Mouse (Mus musculus) midbrain, postnatal 0 days (tissue): ENCODE data around the gene Chil1. TPM values are rescaled to one million over a fixed set of nuclear protein-coding genes. Genes with fewer than 3 reads are reported as not detected.
A peak's percentile ranks its signal among the peaks of the same experiment; 100 is the strongest.

Experiments
- ATAC-seq: fragments of 200-750 bp; cut with Nextera tagmentation; 2 replicates; pipeline ENCODE4 v1.8.0; 2017; ENCODE audit warnings: moderate number of reproducible peaks, mild to moderate bottlenecking, moderate TSS enrichment, moderate library complexity; ENCODE audit not compliant: low FRiP score
- DNase-seq: peaks from one replicate; pipeline ENCODE4 v3.0.0-alpha.2; 2015; ENCODE audit warnings: low spot score
- H3K27ac ChIP-seq: fragments of 300-500 bp; sonication (generic); 2 replicates; pipeline ENCODE4 v1.5.1; 2014; ENCODE audit warnings: low read depth, mild to moderate bottlenecking, low read length, mixed read lengths
- H3K27me3 ChIP-seq: fragments of 300-500 bp; sonication (generic); 2 replicates; pipeline ENCODE4 v1.6.1; 2014; ENCODE audit warnings: low read length, control low read depth, mixed read lengths; ENCODE audit not compliant: insufficient read depth
- H3K36me3 ChIP-seq: fragments of 300-500 bp; sonication (generic); 2 replicates; pipeline ENCODE4 v1.6.1; 2014; ENCODE audit warnings: low read length, control low read depth, mixed read lengths; ENCODE audit not compliant: insufficient read depth
- H3K4me1 ChIP-seq: fragments of 300-500 bp; sonication (generic); 2 replicates; pipeline ENCODE4 v1.6.1; 2014; ENCODE audit warnings: mild to moderate bottlenecking, control low read depth, antibody characterized with exemption, low read length, mixed read lengths; ENCODE audit not compliant: insufficient read depth
- H3K4me2 ChIP-seq: fragments of 300-500 bp; sonication (generic); 2 replicates; pipeline ENCODE4 v1.6.1; 2014; ENCODE audit warnings: low read depth, mild to moderate bottlenecking, low read length, mixed read lengths; ENCODE audit not compliant: poor library complexity, severe bottlenecking
- H3K4me3 ChIP-seq: fragments of 300-500 bp; sonication (generic); 2 replicates; pipeline ENCODE4 v1.5.1; 2014; ENCODE audit warnings: low read depth, mild to moderate bottlenecking, low read length, moderate library complexity
- H3K9ac ChIP-seq: fragments of 300-500 bp; sonication (generic); replicated peaks from 2 replicates; pipeline ENCODE4 v1.6.1; 2014; ENCODE audit warnings: mild to moderate bottlenecking, low read length, moderate library complexity, mixed read lengths; ENCODE audit not compliant: poor library complexity, severe bottlenecking
- H3K9me3 ChIP-seq: fragments of 300-500 bp; sonication (generic); 2 replicates; pipeline ENCODE4 v1.6.1; 2016; ENCODE audit warnings: low read length, control low read depth
- CTCF ChIP-seq: IDR thresholded peaks from 2 replicates; pipeline ENCODE4 v1.5.1; 2016; ENCODE audit warnings: antibody characterized with exemption, mild to moderate bottlenecking
- WGBS: fragments of 180-500 bp; shearing (Covaris S2); extraction: QIAGEN DNeasy Blood & Tissue Kit; methylation state at CpG from one replicate; pipeline ENCODE4 v1.1.7; 2014; 5-methylcytosine and 5-hydroxymethylcytosine counted together
- polyA plus RNA-seq: library from polyadenylated mRNA; unstranded; fragments of >200 nt; fragmentation: Nextera tagmentation; extraction: Ambion mirVana; gene quantifications from 2 replicates; pipeline ENCODE4 v1.2.1, GENCODE M21; 2015
- total RNA-seq: library from RNA; depleted of rRNA; stranded (reverse); fragments of >200 nt; gene quantifications from 2 replicates; pipeline ENCODE4 v1.2.3, GENCODE M21; 2014

Gene Chil1
- total and polyA plus RNA-seq, 2 experiments from 2014 or later: 3.0 TPM

- WGBS: 68% methylated on average over 8 of the region's 8 CpGs
- TF ChIP-seq CTCF: no peak
- Histone ChIP-seq H3K9me3 (no peaks in the 10 kb centered on the region), H3K27me3 (no peaks in the 10 kb centered on the region; the same call in 1 of the 2 replicates), H3K4me2 (no peak overlapping the region), H3K4me1 (no peaks in the 10 kb centered on the region), H3K36me3 (no peaks in the 10 kb centered on the region), H3K4me3 (no peak overlapping the region), H3K27ac (no peak overlapping the region), H3K9ac (no peak overlapping the region)
- ATAC-seq (no peak), DNase-seq (no peak)
Measured at GRCm38 (mm10) chr1:134150076-134150475, 31.9 kb upstream of the Chil1 start.

- Histone ChIP-seq H3K36me3 (no peaks in the 10 kb centered on the region), H3K4me2 (no peak overlapping the region), H3K4me1 (no peaks in the 10 kb centered on the region), H3K27ac (no peak overlapping the region), H3K27me3 (no peaks in the 10 kb centered on the region; the same call in 1 of the 2 replicates), H3K9me3 (no peaks in the 10 kb centered on the region), H3K4me3 (no peak overlapping the region), H3K9ac (no peak overlapping the region)
- DNase-seq (no peak), ATAC-seq (no peak)
- TF ChIP-seq CTCF: no peak
- WGBS: 91% methylated on average over 9 of the region's 9 CpGs
Measured at GRCm38 (mm10) chr1:134150745-134151144, 31.2 kb upstream of the Chil1 start.

GRCm38 (mm10) chr1:134151655-134152412, 30.1 kb upstream of the Chil1 start:
- H3K27me3 ChIP-seq: no peaks in the 10 kb centered on the region; the same call in 1 of the 2 replicates
- peak; percentile 88 for ATAC-seq
- peak; percentile 94 for TF ChIP-seq CTCF
- H3K36me3 ChIP-seq: no peaks in the 10 kb centered on the region
- 31% methylated on average over 13 of the region's 13 CpGs for WGBS
- H3K9ac ChIP-seq: no peak overlapping the region
- no peak overlapping the region for H3K4me3 ChIP-seq
- H3K9me3 ChIP-seq: no peaks in the 10 kb centered on the region
- peak; percentile 95 for DNase-seq
- H3K4me1 ChIP-seq: no peaks in the 10 kb centered on the region
- H3K27ac ChIP-seq: no peak overlapping the region
- H3K4me2 ChIP-seq: no peak overlapping the region

- 70% methylated on average over 21 of the region's 21 CpGs for WGBS
- no peak for DNase-seq
Measured at GRCm38 (mm10) chr1:134152626-134153590, 29.1 kb upstream of the Chil1 start.

GRCm38 (mm10) chr1:134154121-134154520, 27.9 kb upstream of the Chil1 start:
- TF ChIP-seq CTCF: no peak
- WGBS: 91% methylated on average over 3 of the region's 3 CpGs
- Histone ChIP-seq H3K9me3 (no peaks in the 10 kb centered on the region), H3K27me3 (no peaks in the 10 kb centered on the region; the same call in 1 of the 2 replicates), H3K4me3 (no peak overlapping the region), H3K36me3 (no peaks in the 10 kb centered on the region), H3K4me2 (no peak overlapping the region), H3K4me1 (no peaks in the 10 kb centered on the region), H3K27ac (no peak overlapping the region), H3K9ac (no peak overlapping the region)
- DNase-seq: no peak
- ATAC-seq: no peak

More at GRCm38 (mm10) chr1:134152626-134153590, 29.1 kb upstream of the Chil1 start:
- Histone ChIP-seq H3K27me3 (no peaks in the 10 kb centered on the region; the same call in 1 of the 2 replicates), H3K4me3 (no peak overlapping the region), H3K4me2 (no peak overlapping the region), H3K27ac (no peak overlapping the region), H3K9ac (no peak overlapping the region), H3K36me3 (no peaks in the 10 kb centered on the region), H3K9me3 (no peaks in the 10 kb centered on the region), H3K4me1 (no peaks in the 10 kb centered on the region)
- TF ChIP-seq CTCF: no peak
- no peak for ATAC-seq
